35 mouse cellular contexts compared by ENCODE assay signal in genomic region chr3:79379255-79379836, GRCm38 (mm10). TPM values are rescaled to one million over a fixed set of nuclear protein-coding genes. Genes with fewer than 3 reads are reported as not detected.
A peak's percentile ranks its signal among the peaks of the same experiment; 100 is the strongest.
DNase-seq lines count a peak whose midpoint lies in the region; ATAC-seq lines count a peak whose summit lies in the region.
"Had no signal": no experiment of that assay in that cellular context is flagged by ENCODE, and none has a peak within 500 bp of the region (broad histone marks: within the 10 kb centered on the region; RNA-seq: fewer than 3 reads in every experiment).

No protein-coding gene starts in this region.

- WGBS in kidney, embryonic 16.5 days = 83% methylated on average over 14 of the region's 14 CpGs
- 86% methylated on average over 14 of the region's 14 CpGs for WGBS in hindbrain, embryonic 16.5 days

- ATAC-seq in kidney, embryonic 16.5 days (ENCODE audit: low FRiP score, low TSS enrichment) = no peak
- ATAC-seq in hindbrain, embryonic 16.5 days = no peak
- ATAC-seq: CD4-positive, CD25-positive, alpha-beta regulatory T cell, adult 4 months; intestine, embryonic 16.5 days had no signal

- no peaks in the 10 kb centered on the region for H3K27me3 ChIP-seq in kidney, embryonic 16.5 days (ENCODE audit: insufficient read depth, low read length)
- H3K27me3 ChIP-seq in hindbrain, embryonic 16.5 days (replicated peaks; ENCODE audit: control insufficient read depth, insufficient read depth, low read length) = no peaks in the 10 kb centered on the region
- H3K27me3 ChIP-seq: embryonic facial prominence, embryonic 15.5 days; forebrain, embryonic 12.5 days; heart, embryonic 15.5 days; hindbrain, embryonic 12.5 days; limb, embryonic 13.5 days; midbrain, embryonic 12.5 days; neural tube, embryonic 13.5 days had no signal

- no peak overlapping the region for H3K4me3 ChIP-seq in kidney, embryonic 16.5 days (ENCODE audit: low read length)
- no peak overlapping the region for H3K4me3 ChIP-seq in hindbrain, embryonic 16.5 days (ENCODE audit: low read length)
- H3K4me3 ChIP-seq: embryonic facial prominence, embryonic 10.5 days; embryonic facial prominence, embryonic 15.5 days; forebrain, embryonic 12.5 days; heart, embryonic 10.5 days; heart, embryonic 15.5 days; hindbrain, embryonic 12.5 days; limb, embryonic 13.5 days; midbrain, embryonic 12.5 days; neural tube, embryonic 13.5 days had no signal

- peak overlapping the region; percentile 25; the same call in 1 of the 2 replicates for H3K27ac ChIP-seq in kidney, embryonic 16.5 days (ENCODE audit: low read length)
- no peak overlapping the region for H3K27ac ChIP-seq in hindbrain, embryonic 16.5 days (ENCODE audit: low read depth, low read length)
- H3K27ac ChIP-seq: embryonic facial prominence, embryonic 10.5 days; embryonic facial prominence, embryonic 15.5 days; forebrain, embryonic 12.5 days; heart, embryonic 10.5 days; heart, embryonic 15.5 days; hindbrain, embryonic 12.5 days; limb, embryonic 13.5 days; midbrain, embryonic 12.5 days; neural tube, embryonic 13.5 days; stomach, postnatal 0 days had no signal

- H3K36me3 ChIP-seq in kidney, embryonic 16.5 days (ENCODE audit: insufficient read depth, low read length) = no peaks in the 10 kb centered on the region
- no peaks in the 10 kb centered on the region for H3K36me3 ChIP-seq in hindbrain, embryonic 16.5 days (ENCODE audit: control insufficient read depth, insufficient read depth, low read length)
- H3K36me3 ChIP-seq: embryonic facial prominence, embryonic 10.5 days; embryonic facial prominence, embryonic 15.5 days; forebrain, embryonic 12.5 days; heart, embryonic 10.5 days; heart, embryonic 15.5 days; hindbrain, embryonic 12.5 days; limb, embryonic 13.5 days; midbrain, embryonic 12.5 days; neural tube, embryonic 13.5 days had no signal

- H3K9me3 ChIP-seq in kidney, embryonic 16.5 days (ENCODE audit: low read length) = no peaks in the 10 kb centered on the region
- H3K9me3 ChIP-seq in hindbrain, embryonic 16.5 days (ENCODE audit: control insufficient read depth, low read length) = no peaks in the 10 kb centered on the region
- H3K9me3 ChIP-seq: embryonic facial prominence, embryonic 10.5 days; embryonic facial prominence, embryonic 15.5 days; forebrain, embryonic 12.5 days; heart, embryonic 10.5 days; heart, embryonic 15.5 days; hindbrain, embryonic 12.5 days; limb, embryonic 13.5 days; midbrain, embryonic 12.5 days; neural tube, embryonic 13.5 days had no signal

- no peak overlapping the region for H3K4me2 ChIP-seq in kidney, embryonic 16.5 days (replicated peaks; ENCODE audit: low read depth, low read length)
- H3K4me2 ChIP-seq in hindbrain, embryonic 16.5 days (ENCODE audit: low read length) = no peak overlapping the region
- H3K4me2 ChIP-seq: embryonic facial prominence, embryonic 15.5 days; forebrain, embryonic 12.5 days; heart, embryonic 15.5 days; hindbrain, embryonic 12.5 days; limb, embryonic 13.5 days; midbrain, embryonic 12.5 days; neural tube, embryonic 13.5 days had no signal

- no peak overlapping the region for H3K9ac ChIP-seq in kidney, embryonic 16.5 days (replicated peaks; ENCODE audit: low read length)
- H3K9ac ChIP-seq in hindbrain, embryonic 16.5 days (ENCODE audit: low read depth, low read length) = no peak overlapping the region
- H3K9ac ChIP-seq: embryonic facial prominence, embryonic 15.5 days; forebrain, embryonic 12.5 days; heart, embryonic 15.5 days; hindbrain, embryonic 12.5 days; limb, embryonic 13.5 days; midbrain, embryonic 12.5 days; neural tube, embryonic 13.5 days had no signal

- DNase-seq in kidney, postnatal 10 days = no peak
- peak; percentile 22 for DNase-seq in retina, postnatal 1 day
- no peak for DNase-seq in retina, embryonic 14.5 days (ENCODE audit: low spot score)
- peak; percentile 26 for DNase-seq in cerebellum, adult 9-10 months
- DNase-seq in gastrocnemius, postnatal 4 days (ENCODE audit: low spot score in 2 of 2) = no peak
- DNase-seq: adrenal gland, postnatal 14 days; gastrocnemius, postnatal 10 days; heart, postnatal 36 days; kidney, postnatal 14 days; layer of hippocampus, adult 9-11 months; lung, postnatal 36 days; spleen, adult 18-20 months; thymus, adult 18-20 months; thymus, postnatal 25 days had no signal

- H3K4me1 ChIP-seq in kidney, embryonic 16.5 days (ENCODE audit: insufficient read depth, low read length) = peaks cover 5% of the 10 kb centered on the region; the same call in 1 of the 2 replicates
- no peaks in the 10 kb centered on the region for H3K4me1 ChIP-seq in hindbrain, embryonic 16.5 days (ENCODE audit: control insufficient read depth, insufficient read depth, low read depth, low read length)
- H3K4me1 ChIP-seq: embryonic facial prominence, embryonic 10.5 days; embryonic facial prominence, embryonic 15.5 days; forebrain, embryonic 12.5 days; heart, embryonic 10.5 days; heart, embryonic 15.5 days; hindbrain, embryonic 12.5 days; limb, embryonic 13.5 days; neural tube, embryonic 13.5 days had no signal

RNA-seq across cellular contexts. Expression of gene Gm17359, which starts 42.9 kb away (rescaled TPM):
- not detected in 2 replicates for polyA plus RNA-seq in kidney, embryonic 16.5 days (2015; fragmentation: Nextera tagmentation; extraction: Ambion mirVana)
- not detected in 2 replicates for polyA plus RNA-seq in hindbrain, embryonic 16.5 days (2015; fragmentation: Nextera tagmentation; extraction: Ambion mirVana)
- total RNA-seq in gastrocnemius, postnatal 4 days (2021) = not detected
- total RNA-seq: adrenal gland, postnatal 14 days; gastrocnemius, postnatal 10 days; granulocyte monocyte progenitor cell, adult 5-6 weeks; heart, postnatal 36 days; left cerebral cortex, adult 8-10 months; left cerebral cortex, postnatal 36 days; megakaryocyte, adult 5-6 weeks had no signal
- polyA plus RNA-seq: CD4-positive, CD25-positive, alpha-beta regulatory T cell, adult 4 months; cortical plate, adult 2 months; embryonic facial prominence, embryonic 15.5 days; forebrain, embryonic 12.5 days; heart, embryonic 10.5 days; heart, embryonic 15.5 days; intestine, embryonic 16.5 days; liver, embryonic 16.5 days; lung, embryonic 16.5 days; midbrain, embryonic 12.5 days; neural tube, embryonic 13.5 days; stomach, postnatal 0 days had no signal

Comparison
In these comparisons a context has a peak if more than half of its experiments do, and no peak if none do; other contexts are left out.
1. DNase-seq: peak in retina, postnatal 1 day (single experiment) and cerebellum, adult 9-10 months (single experiment); none in kidney, postnatal 10 days (single experiment), retina, embryonic 14.5 days (single experiment) and gastrocnemius, postnatal 4 days (0 of 2).